Mouse (Mus musculus) left cerebral cortex, adult 11 months (tissue): ENCODE results near the gene Acsm2.

Experiments used
- DNase-seq: peaks from one replicate; pipeline ENCODE4 v3.0.0; 2022; ENCODE audit warnings: low spot score

Gene Acsm2

DNA sequence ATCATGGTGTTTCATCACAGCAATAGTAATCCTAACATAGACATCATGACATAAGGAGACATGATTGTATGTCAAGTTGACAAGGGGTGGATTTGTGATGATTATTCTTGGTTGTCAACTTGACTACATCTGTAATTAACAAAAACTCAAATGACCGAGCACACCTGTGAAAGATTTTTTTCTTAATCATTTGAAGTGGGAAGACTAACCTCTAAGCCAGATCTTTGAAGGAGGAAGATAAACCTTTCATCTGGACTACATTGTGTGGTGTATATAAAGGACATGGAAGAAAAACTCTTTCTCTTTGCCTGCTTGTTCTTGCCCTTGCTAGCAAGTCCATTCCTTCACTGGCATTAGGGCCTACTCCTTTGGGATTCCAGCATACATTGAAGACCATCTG lies at the start of gene Acsm2:
Gene Acsm2 (plus strand): TSS at position 301 of the 400 bp plus-strand sequence.
- no peak for DNase-seq

DNA sequence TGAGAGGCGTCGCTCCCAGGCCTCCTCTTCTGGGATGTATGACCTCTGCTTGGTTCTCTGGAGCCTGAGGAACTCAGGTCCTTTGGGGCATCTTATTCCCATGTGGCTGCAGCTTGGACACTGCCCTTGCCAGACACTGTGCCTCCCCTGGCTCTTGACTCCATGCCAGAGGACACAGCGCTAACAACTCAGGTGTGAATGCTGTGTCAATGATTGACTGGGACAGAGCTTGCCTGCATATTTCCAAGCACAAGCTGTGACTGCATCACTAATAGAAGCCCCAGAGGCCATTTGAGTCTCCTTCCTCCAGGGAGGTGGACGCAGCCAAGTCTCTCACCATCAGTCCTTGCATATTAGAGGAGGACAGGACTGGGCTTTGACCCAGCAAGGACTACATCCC lies 43.0 kb upstream of the Acsm2 start:
- no peak for DNase-seq

DNA sequence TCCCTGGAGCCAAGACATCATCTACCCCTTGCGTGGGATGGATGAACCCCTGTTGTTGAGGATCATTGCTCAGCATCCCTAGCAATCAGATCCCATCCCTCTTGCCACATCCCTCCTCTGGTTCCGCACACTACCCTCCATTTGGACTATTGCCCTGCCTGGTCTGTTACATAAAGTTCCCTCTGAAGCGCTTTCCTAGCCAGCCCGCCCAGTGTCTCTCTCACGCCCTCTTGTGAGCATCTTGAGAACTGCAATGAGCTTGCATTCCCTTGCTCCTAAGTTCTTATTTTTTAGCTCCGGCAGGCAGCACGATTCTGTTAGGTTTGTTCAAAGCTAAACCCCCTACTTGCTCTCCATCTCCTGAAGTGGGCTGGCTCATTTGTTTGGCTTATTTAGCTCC lies 41.1 kb upstream of the Acsm2 start:
- no peak for DNase-seq

DNA sequence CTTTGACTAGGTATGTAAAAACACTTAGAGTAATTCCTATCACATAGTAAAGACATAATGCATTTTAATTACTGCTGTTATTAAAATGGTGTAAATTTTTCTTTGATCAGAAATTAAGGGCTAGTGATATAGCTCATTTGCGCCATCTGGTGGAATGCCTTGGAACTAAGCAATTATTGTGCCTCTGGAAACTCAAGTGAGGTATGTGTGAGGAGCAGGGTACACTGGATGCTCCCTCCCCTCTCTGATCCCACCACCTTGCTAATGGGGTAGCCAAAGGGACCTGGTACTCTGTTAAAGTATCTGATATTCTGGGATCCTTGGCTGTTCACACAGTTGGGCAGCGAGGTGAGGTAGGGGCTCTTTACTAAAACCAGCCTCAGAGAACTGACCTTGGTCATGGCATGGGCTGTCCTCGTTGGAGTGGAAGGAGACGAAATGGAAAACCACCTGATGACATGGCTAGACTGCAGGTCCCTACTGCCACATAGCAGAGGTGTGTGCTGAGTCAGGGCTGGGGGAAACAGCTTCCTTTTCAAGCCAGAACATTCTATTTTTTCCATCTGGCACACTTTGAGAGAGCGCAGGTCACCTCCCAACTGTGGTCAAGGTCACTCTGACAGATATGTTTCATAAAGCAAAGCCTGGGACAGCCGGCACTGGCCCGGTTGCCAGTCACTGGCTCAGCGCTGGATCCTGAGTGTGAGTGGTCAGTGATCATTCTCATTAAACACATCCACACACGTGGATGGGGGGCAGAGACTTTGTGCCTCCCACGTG lies 38.5 kb upstream of the Acsm2 start:
- DNase-seq: no peak

DNA sequence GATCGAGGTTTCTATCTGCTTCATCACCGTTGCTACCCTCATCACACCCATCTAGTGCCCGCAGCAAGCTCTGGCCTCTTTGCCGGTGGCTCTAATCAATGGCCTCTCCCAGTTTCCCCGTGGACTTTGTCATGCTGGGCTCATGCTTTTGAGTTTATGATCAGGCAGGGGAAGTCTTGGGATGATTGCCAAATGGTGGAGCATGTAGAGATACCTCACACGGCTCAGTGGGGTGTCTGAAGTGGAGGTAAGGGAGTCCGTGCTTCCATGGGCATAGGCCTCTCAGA lies 37.9 kb upstream of the Acsm2 start:
- DNase-seq: no peak

DNA sequence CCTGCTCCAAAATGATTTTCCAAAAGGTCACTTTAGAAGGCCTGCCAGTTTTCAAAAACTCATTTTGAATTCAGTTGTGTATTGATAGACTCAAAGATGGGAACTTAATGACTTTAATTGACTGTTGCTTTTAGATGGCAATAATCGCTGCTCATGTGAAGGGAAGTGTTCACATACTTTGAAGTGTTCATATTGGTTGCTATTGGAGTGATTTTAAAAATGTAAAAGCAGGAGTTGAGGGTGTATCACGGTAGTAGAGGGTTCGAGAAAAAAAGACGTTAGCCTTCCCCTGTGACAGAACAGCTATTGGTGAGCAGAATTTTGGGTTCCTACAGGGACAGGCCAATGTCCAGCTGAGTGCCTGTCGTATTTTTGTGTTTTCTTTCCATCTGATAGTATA lies 35.0 kb upstream of the Acsm2 start, which contains the start of gene Acsm5:
Gene Acsm5 (plus strand): TSS at position 301 of the 400 bp plus-strand sequence.
- DNase-seq: no peak

DNA sequence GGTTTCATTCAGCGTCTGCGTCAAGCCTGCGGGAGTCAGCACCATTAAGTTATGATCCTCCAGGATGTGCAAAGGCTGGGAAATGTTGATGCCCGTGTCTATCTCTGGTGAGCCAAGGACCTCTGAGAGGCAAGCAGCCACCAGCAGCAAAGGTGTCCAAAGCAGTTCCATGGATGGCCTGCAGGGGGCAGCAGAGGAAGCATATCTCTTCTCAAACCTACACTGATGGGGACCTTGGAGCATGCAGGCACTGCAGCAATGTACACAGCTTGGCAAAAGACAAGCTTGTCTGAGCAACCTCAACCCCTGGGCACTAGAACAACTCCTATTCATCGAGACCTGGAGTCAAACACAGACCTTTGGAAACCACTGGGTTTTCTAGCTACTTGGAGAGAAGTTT lies 34.5 kb upstream of the Acsm2 start:
- peak; percentile 66 for DNase-seq

DNA sequence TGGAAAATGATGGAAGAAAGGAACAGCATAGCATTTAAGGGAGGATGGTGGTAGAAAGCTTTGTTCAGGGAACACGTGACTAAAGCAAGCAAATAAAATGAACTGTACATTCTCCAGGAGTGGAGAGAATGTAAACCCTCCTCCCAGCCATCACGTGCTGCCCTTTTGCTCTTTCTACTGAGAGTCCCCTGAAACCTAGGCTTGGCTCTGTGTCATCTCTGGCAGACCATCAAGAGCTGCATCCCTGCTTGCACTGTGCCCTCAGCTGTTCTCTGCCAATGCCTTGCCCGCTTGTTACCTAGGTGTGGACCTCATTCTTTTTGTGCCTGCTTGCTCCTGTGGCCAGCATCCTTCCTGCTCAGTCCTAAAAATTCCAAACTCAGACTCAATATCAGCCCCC lies 32.3 kb upstream of the Acsm2 start:
- DNase-seq: no peak

DNA sequence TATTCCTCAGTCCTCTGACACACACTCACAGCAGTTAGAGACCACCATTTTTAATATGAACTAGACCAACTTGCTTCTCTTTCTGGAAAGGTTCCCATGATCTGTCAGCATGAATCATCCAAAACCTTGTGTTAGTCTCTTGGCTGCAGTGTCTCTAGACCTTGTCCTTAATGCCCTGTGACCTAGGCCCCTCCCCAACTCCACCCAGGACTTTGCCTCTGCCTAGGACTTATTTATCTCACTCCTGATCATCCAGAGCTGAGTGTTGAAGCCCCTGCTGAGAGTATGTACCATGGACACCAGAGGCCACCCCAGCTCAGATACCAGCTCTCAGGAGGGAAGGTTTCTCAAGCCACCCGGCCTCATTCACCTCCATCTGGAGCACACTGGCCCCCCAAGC lies 31.8 kb upstream of the Acsm2 start:
- DNase-seq: no peak

DNA sequence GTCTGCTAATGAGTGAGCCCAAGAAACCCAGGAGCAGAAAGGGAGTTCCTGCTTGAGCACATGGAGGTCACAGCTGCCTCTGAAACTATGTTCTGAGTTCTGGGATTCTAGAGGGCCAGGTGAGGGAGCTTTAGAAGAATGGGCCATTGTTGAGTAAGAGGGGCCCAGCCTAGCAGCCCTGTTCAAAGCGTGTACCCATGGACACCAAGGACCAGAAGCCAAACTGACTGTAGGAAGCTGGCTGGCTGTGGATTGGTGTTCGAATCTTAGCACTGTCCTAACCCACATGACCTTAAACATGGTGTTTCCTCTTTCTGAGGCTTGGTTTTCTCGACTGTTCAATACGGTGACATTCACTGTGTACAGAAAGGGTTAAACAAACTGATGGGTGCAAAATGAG lies 30.8 kb upstream of the Acsm2 start, which contains the start of gene Pdilt:
Gene Pdilt (minus strand): TSS at position 101 of the 400 bp plus-strand sequence.
- no peak for DNase-seq

DNA sequence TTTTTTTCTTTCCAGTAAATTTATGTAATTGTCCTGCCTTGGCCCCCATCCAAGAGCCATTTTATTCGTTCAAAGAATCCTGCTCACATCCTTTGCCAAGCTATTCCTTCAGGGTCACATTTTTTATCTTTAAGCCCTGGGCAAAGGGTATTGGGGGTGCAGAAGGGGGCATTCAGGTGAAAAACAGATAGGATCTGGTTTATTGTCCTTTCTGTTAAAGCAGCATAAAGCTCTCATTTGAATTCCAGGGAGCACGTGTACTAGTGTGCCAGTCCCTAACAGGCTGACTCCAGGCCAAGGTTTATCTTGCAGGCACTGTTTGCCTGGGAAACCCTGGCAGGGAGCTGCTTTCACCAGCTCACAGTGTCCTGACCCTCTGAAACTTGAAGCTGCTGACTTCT lies 28.3 kb upstream of the Acsm2 start:
- no peak for DNase-seq

DNA sequence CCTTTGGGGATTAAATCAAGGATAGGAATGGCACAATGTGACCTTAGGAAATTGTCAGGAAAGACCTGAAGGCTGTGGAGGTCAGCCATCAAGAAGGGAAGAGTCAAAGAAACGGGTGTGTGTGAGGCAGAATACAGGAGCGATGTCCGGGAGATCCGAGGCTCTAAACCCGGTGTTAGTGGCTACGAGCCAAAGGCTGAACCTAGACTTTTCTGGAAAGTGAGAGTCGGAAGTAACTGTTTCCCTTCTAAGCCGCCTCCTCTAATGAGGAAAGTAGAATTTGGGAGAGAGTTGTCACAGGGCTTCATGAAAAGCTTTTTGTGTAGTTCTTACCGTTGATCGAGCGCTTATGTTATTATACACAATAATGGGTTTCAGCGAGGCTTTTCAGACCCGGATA lies 27.7 kb upstream of the Acsm2 start:
- DNase-seq: no peak

DNA sequence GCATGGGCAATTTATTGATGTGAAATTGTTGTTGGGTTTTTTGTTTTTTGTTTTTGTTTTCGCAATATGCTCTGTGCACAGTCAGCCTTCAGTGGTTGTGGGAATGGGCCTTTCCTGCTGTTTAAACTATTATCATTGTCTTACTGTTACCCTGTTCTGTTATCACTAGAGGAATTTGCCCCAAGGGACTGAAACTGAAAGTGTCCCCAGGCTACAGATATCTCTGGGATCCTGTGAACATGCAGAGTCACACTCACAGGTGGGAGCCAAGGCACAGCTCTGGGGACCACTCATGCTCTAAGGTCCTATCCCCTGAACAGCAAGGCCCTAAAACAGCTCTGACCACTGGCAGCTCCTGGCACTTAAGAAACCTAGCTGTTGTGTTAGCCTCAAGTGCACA lies 27.0 kb upstream of the Acsm2 start:
- no peak for DNase-seq

DNA sequence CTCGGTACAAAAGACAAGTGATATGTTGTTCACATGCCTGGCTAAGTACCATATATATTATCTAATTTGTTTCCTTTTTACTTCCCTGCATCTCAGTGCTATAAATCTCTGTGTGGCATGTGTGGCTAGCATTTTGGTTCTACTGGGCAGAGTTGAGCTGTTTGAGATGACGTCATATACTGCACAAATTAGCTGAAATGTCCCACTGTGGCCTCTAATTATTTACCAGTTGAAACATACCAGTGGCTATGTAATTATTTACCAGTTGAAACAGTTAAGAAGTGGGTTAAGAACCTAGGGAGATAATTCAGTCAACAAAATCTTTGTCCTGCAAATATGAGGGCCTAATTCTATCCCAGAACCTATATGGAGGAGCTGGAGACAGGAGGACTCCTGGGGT lies 26.6 kb upstream of the Acsm2 start:
- DNase-seq: no peak

DNA sequence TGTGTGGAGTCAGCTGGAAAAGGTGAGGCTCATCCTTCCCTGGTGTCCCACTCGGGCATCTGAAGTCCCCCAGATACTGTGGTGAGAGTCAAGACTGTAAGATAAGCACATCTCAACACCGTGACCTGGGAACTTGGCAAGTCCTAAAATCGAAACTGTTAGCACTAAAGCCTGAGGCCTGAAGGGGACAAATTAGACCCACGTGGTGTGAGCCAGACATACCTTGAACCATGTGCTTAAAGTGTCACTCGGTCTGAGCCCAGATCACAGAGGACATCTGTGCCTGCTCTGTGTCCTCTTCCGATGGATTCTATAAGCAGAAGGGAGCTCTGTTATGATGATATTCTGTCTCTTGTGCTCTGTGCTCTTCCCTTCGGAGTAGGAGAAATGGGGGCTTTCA lies 25.5 kb upstream of the Acsm2 start:
- no peak for DNase-seq

DNA sequence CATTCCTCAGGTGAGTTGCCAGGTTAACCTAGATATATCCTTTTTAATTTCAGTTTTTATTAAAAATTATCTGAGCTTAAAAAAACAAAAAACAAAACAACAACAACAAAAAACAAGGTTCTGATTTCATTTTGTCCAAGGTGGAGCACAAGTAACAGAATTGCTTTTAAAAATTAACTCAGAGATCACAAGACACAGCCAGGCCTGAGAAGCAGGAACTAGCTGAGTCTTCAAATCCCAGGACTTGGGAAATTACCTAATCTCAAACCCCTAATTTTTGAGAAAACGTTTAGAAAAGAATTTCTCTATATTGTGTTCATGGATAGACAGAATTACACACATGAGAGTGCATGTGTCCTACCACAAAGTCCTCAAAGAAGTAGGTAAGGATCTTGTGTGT lies 21.2 kb upstream of the Acsm2 start:
- no peak for DNase-seq

DNA sequence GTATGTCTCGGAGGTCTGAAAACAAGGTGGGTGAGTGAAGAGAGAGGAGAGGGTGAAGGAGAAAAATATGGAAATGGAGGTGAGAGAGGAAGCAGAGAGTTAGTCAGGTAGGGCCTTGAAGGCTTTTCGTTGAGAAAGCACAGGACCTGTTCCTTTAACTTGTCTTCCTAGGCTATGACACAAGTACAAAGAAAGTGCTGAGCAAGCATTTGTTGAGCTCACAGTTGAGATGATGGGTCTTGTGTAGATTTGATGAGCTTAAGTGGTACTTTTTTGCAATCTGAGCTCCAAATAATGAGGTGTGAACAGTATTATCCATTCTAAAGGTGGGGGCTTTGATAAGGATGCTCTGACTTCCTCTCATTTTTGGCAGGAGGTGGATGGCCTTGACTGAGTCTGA lies 19.8 kb upstream of the Acsm2 start:
- DNase-seq: no peak

DNA sequence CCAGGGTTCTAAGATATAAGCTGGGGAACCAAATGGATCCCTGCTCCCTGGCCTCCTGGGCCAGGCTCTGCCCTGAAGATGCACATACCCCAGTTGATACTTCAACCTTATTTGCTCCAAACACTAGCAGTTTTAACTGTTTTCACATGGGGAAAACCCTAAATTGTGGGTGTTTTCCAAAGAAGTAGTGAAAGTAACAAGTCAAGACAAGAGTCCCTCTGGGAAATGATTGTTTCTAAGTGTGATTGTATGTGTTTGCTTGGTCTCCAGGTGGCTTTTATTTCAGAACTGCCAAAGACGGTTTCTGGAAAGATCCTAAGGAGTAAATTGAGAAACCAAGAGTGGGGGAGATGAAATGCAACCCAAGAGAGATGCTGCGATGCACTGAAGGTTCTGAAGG lies 11.7 kb upstream of the Acsm2 start:
- DNase-seq: no peak

DNA sequence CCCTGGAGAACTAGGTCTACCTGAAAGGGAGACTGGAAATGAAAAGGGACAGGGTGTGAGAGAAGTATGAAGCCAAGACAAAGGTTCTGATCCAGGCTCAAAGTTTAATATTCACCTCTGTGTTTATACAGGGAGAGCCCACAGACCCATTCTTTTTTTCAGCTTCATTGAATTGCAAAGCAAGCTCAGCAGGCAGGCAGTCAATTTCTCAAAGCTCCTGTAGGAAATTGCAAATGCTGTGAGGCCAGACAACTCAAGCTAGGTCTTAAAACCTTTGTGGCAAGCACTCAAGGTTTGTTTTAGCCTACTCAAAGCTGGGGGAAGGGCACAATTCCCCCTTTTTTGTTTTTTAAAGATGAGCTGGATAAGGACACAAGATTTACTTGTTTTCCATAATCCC lies 8.6 kb upstream of the Acsm2 start:
- no peak for DNase-seq

DNA sequence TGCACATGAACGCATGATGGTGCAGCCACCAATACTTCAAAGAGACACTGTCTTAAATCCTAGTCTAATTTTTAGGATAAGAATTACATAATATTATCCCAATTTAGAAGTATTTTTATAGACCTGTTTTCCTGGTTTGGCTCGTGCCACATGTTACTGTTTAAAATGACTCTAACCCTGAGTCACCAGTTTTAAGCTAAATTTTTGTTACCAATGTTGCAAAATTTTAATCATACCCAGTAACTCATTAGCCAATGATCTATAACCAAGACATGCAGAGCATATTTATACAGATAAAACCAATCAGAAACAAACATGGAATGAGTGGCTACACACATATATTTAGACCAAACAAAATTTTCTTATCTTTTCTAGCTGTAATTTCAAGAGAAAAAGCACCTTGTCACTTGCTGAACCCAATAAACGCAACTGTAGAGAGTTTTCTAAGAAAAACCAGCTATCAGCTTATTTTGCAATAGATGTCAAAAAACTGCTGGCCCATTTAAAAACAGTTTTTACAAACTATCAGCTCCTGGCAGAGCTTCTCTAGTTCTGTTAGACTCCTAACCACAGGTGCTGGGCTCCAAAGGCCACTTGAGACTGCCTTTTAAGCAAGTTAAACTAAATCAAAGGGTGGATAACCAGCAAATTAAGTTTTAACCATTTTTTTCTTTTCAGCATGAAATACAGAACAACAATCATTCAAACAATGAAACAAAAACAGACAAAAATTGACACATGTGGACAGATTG lies 3.5 kb upstream of the Acsm2 start:
- no peak for DNase-seq

DNA sequence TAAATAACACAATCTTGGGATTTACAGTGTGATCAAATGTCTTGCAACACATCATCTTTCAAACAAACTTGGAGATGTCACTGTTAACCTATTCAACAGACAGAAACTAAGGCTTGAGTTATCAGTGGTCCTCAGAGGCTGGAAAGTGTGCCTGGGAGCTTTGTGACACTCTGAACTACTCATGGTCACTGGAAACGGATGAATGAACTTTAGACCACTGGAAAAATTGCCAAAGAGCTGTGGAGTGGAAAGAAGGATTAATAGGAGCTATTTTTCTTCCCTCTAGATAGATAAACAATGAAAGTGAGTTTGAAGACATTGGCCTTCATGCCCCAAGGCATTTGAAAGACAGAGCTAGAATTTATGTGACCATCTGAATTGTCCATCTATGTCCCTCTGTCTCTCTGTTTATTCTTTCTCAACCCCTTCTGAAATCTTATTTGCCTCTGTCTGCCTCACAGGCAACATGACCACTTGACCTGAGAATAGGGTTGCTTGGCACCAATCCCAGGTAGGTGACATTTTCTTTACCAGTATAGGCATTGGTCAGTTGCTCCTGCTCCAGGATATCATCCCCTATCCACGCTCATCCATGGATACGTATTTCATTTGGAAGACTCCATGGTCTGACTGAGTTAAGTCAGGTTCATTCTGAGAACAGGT lies 5.8 kb downstream of the Acsm2 start:
- DNase-seq: no peak

DNA sequence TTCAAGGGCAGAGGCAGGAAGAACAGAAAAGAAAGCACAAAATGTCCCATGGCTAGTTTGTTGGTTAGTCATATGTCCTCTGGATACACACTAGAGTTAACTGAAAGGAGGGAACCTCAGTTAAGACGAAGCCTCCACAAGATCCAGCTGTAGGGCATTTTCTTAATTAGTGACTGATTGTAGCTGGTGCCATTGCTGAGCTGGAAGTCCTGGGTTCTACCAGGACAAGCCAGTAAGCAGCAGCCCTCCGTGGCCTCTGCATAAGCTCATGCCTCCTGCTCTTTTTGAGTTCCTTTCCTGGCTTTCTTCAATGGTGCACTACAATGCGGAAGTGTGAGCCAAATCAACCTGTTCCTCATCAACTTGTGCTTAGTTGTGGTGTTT lies 6.3 kb downstream of the Acsm2 start:
- DNase-seq: no peak

DNA sequence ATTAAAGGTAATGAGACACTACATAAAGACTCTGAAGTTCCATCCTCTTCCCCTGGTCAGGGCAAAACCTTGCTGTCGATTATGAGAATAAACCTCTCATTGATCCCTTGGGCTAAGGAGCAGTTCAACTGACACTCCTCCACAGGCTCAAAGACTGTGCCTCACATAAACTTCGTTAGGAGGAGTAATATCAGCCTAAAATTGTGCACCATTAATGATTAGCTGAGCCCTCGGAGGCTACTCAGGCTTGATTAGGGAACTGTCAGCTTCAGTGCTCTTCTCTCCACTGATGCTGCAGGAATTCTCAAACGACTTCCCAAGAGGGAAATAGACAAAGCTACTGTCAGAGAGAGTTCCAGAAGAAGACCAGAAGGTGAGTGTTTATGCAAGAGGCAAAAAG lies 7.3 kb downstream of the Acsm2 start:
- DNase-seq: no peak
